Mouse (Mus musculus) urinary bladder, postnatal 10 days (tissue): Measurements from ENCODE around the gene Tti1.
"Not testable (repeated sequence)": the region's sequence is repeated elsewhere in the genome, so short reads cannot be mapped to it uniquely, and the experiment has no call there.

Experiments used
- DNase-seq: peaks from one replicate; pipeline ENCODE4 v3.0.0; 2022; ENCODE audit warnings: low spot score

Tti1 gene

GRCm38 (mm10) chr2:158028354-158028863 lies at the start of gene Tti1, which contains the start of gene Rprd1b:
Gene Tti1 (minus strand): TSS chr2:158028433.
Gene Rprd1b (plus strand): TSS chr2:158028497.
- DNase-seq: peak; percentile 82

- no peak for DNase-seq
Observed at GRCm38 (mm10) chr2:158077981-158078380, 49.7 kb upstream of the Tti1 start.

- DNase-seq: no peak
Observed at GRCm38 (mm10) chr2:158076690-158077089, 48.5 kb upstream of the Tti1 start.

- no peak for DNase-seq
Observed at GRCm38 (mm10) chr2:158074835-158075234, 46.6 kb upstream of the Tti1 start.

- no peak for DNase-seq
Observed at GRCm38 (mm10) chr2:158071633-158071995, 43.4 kb upstream of the Tti1 start.

GRCm38 (mm10) chr2:158070885-158071632 lies 42.8 kb upstream of the Tti1 start:
- DNase-seq: no peak

- no peak for DNase-seq
Observed at GRCm38 (mm10) chr2:158068444-158068971, 40.3 kb upstream of the Tti1 start.

- no peak for DNase-seq
Observed at GRCm38 (mm10) chr2:158067260-158067824, 39.1 kb upstream of the Tti1 start.

GRCm38 (mm10) chr2:158066456-158066855 lies 38.2 kb upstream of the Tti1 start:
- no peak for DNase-seq

- DNase-seq: no peak
Observed at GRCm38 (mm10) chr2:158065064-158065463, 36.8 kb upstream of the Tti1 start.

GRCm38 (mm10) chr2:158064571-158065048 lies 36.4 kb upstream of the Tti1 start:
- no peak for DNase-seq

- DNase-seq: no peak
Observed at GRCm38 (mm10) chr2:158063036-158063435, 34.8 kb upstream of the Tti1 start.

GRCm38 (mm10) chr2:158059666-158060105 lies 31.5 kb upstream of the Tti1 start:
- DNase-seq: no peak

- no peak for DNase-seq
Observed at GRCm38 (mm10) chr2:158058534-158058933, 30.3 kb upstream of the Tti1 start.

GRCm38 (mm10) chr2:158057030-158057429 lies 28.8 kb upstream of the Tti1 start:
- DNase-seq: no peak

- DNase-seq: not testable (repeated sequence)
Observed at GRCm38 (mm10) chr2:158055383-158055782, 27.1 kb upstream of the Tti1 start.

- DNase-seq: no peak
Observed at GRCm38 (mm10) chr2:158054596-158054995, 26.4 kb upstream of the Tti1 start.

GRCm38 (mm10) chr2:158050116-158050515 lies 21.9 kb upstream of the Tti1 start:
- no peak for DNase-seq

GRCm38 (mm10) chr2:158048718-158049117 lies 20.5 kb upstream of the Tti1 start:
- DNase-seq: no peak

GRCm38 (mm10) chr2:158047903-158048302 lies 19.7 kb upstream of the Tti1 start:
- DNase-seq: no peak

GRCm38 (mm10) chr2:158046186-158046585 lies 18.0 kb upstream of the Tti1 start:
- DNase-seq: no peak

- DNase-seq: no peak
Observed at GRCm38 (mm10) chr2:158043504-158043903, 15.3 kb upstream of the Tti1 start.

- no peak for DNase-seq
Observed at GRCm38 (mm10) chr2:158040396-158040795, 12.2 kb upstream of the Tti1 start.
